Mouse (Mus musculus) layer of hippocampus, adult 6 months (tissue): ENCODE measurements around the gene Fuk. TPM values are rescaled to one million over a fixed set of nuclear protein-coding genes. Genes with fewer than 3 reads are reported as not detected.

Experiments
- long read RNA-seq, 2 experiments: library from polyadenylated mRNA; unstranded; transcript quantifications; one replicate each; pipeline ENCODE4 v2.0.0; 2019 to 2020
- polyA plus RNA-seq: library from polyadenylated mRNA; unstranded; fragments of <200 nt; fragmentation: Nextera tagmentation; gene quantifications from 2 replicates; pipeline ENCODE4 v1.2.3, GENCODE M21; 2021

Fuk gene
- polyA plus RNA-seq = 4.7 and 5.2 TPM in 2 replicates
- long read RNA-seq, experiment 1, partial matches to known transcripts = 8 of 12 reads
- long read RNA-seq, experiment 1, other reads (novel, unspliced or antisense) = 1 of 12 reads
- long read RNA-seq, experiment 2, transcript Fuk-201 (24 exons, 3,838 nt) = major isoform, 26 of 49 reads
- long read RNA-seq, experiment 2, partial matches to known transcripts = 12 of 49 reads
- long read RNA-seq, experiment 2, other reads (novel, unspliced or antisense) = 11 of 49 reads

GRCm38 (mm10) chr8:110901839-110902578 lies at the start of gene Fuk:
TSS of gene Fuk (minus strand) at chr8:110902488.

GRCm38 (mm10) chr8:110919341-110920031 lies 17.2 kb upstream of the Fuk start, which contains the start of gene St3gal2:
TSS of gene St3gal2 (plus strand) at chr8:110919922.

GRCm38 (mm10) chr8:110846405-110847170 lies 55.7 kb downstream of the Fuk start, which contains the start of the genes Cog4 and Sf3b3:
TSS of gene Cog4 (plus strand) at chr8:110846600.
TSS of gene Sf3b3 (minus strand) at chr8:110846787.

Other genes with a start within 250 kb of the Fuk start
- gene Mtss1l, start 181.0 kb downstream of the Fuk start, polyA plus RNA-seq = 23.3 and 27.4 TPM in 2 replicates
- gene Il34, start 96.6 kb downstream of the Fuk start, polyA plus RNA-seq = 41.3 and 43.5 TPM in 2 replicates
- 28.0 and 28.6 TPM in 2 replicates for gene Cog4, start 55.9 kb downstream of the Fuk start, polyA plus RNA-seq
- gene Sf3b3, start 55.7 kb downstream of the Fuk start, polyA plus RNA-seq = 25.0 and 29.1 TPM in 2 replicates
- 11.3 and 11.7 TPM in 2 replicates for gene St3gal2, start 17.4 kb upstream of the Fuk start, polyA plus RNA-seq
- 6.4 and 6.7 TPM in 2 replicates for gene Ddx19a, start 95.3 kb upstream of the Fuk start, polyA plus RNA-seq
- 3.9 and 4.2 TPM in 2 replicates for gene Ddx19b, start 129.3 kb upstream of the Fuk start, polyA plus RNA-seq
- 44.9 and 47.2 TPM in 2 replicates for gene Aars, start 130.7 kb upstream of the Fuk start, polyA plus RNA-seq
- gene Exosc6, start 153.9 kb upstream of the Fuk start, polyA plus RNA-seq = not detected in 2 replicates
- gene Clec18a, start 189.9 kb upstream of the Fuk start, polyA plus RNA-seq = 1.7 and 3.3 TPM in 2 replicates
- 4.6 and 5.7 TPM in 2 replicates for gene Pdpr, start 192.1 kb upstream of the Fuk start, polyA plus RNA-seq